Mouse (Mus musculus) lung, embryonic 15.5 days (tissue): ENCODE data around the gene Rhbdl1. TPM values are rescaled to one million over a fixed set of nuclear protein-coding genes. Genes with fewer than 3 reads are reported as not detected.

Experiments used
- ATAC-seq: fragments of 200-750 bp; cut with Nextera tagmentation; 2 replicates; pipeline ENCODE4 v1.8.0; 2017; ENCODE audit warnings: moderate number of reproducible peaks, borderline replicate concordance; ENCODE audit not compliant: low FRiP score, low TSS enrichment; ENCODE audit errors: extremely low read depth
- H3K27ac ChIP-seq: fragments of 300-500 bp; sonication (generic); 2 replicates; pipeline ENCODE4 v1.5.1; 2015; ENCODE audit warnings: moderate library complexity, mild to moderate bottlenecking, inconsistent platforms
- H3K27me3 ChIP-seq: fragments of 300-500 bp; sonication (generic); 2 replicates; pipeline ENCODE4 v1.6.1; 2015; ENCODE audit warnings: inconsistent platforms
- H3K36me3 ChIP-seq: fragments of 300-500 bp; sonication (generic); 2 replicates; pipeline ENCODE4 v1.6.1; 2015; ENCODE audit warnings: inconsistent platforms
- H3K4me1 ChIP-seq: fragments of 300-500 bp; sonication (generic); 2 replicates; pipeline ENCODE4 v1.6.1; 2015; ENCODE audit warnings: inconsistent platforms
- H3K4me2 ChIP-seq: fragments of 300-500 bp; sonication (generic); 2 replicates; pipeline ENCODE4 v1.6.1; 2015; ENCODE audit warnings: inconsistent platforms, mild to moderate bottlenecking, moderate library complexity
- H3K4me3 ChIP-seq: fragments of 300-500 bp; sonication (generic); 2 replicates; pipeline ENCODE4 v1.5.1; 2015; ENCODE audit warnings: mild to moderate bottlenecking, inconsistent platforms
- H3K9ac ChIP-seq: fragments of 300-500 bp; sonication (generic); 2 replicates; pipeline ENCODE4 v1.6.1; 2015; ENCODE audit warnings: inconsistent platforms
- H3K9me3 ChIP-seq: fragments of 300-500 bp; sonication (generic); 2 replicates; pipeline ENCODE4 v1.6.1; 2016; ENCODE audit warnings: inconsistent platforms
- WGBS: fragments of 180-500 bp; shearing (Covaris S2); methylation state at CpG from one replicate; pipeline ENCODE4 v1.1.7; 2015; 5-methylcytosine and 5-hydroxymethylcytosine counted together
- polyA plus RNA-seq: library from polyadenylated mRNA; unstranded; fragments of >200 nt; fragmentation: Nextera tagmentation; extraction: Ambion mirVana; gene quantifications from 2 replicates; pipeline ENCODE4 v1.2.1, GENCODE M21; 2015

The Rhbdl1 gene
- polyA plus RNA-seq, 1 experiment from 2014 or later: 1.2 TPM

DNA sequence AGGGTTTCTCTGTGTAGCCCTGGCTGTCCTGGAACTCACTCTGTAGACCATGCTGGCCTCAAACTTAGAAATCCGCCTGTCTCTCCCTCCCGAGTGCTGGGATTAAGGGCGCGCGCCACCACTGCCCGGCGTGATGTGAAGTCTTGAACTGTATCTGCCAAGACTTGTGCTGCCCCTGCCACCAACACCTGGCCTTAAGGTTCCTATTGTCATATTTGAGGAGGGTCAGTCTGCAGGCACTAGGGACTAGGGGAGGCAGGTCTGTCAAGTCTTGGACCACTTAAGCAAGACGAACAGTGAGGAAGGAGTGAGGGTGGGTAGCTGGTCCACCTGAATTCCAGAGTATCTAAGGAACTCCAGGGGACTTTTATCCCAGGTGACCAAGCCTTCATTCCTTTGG is 32.4 kb upstream of the Rhbdl1 start:
- H3K9me3 ChIP-seq: no peaks in the 10 kb centered on the region
- no peak for ATAC-seq
- WGBS: 77% methylated on average over 8 of the region's 8 CpGs
- no peak overlapping the region for H3K9ac ChIP-seq
- no peak overlapping the region for H3K27ac ChIP-seq
- no peaks in the 10 kb centered on the region for H3K36me3 ChIP-seq
- no peaks in the 10 kb centered on the region for H3K27me3 ChIP-seq
- H3K4me2 ChIP-seq: no peak overlapping the region
- H3K4me1 ChIP-seq: peaks cover 22% of the 10 kb centered on the region
- H3K4me3 ChIP-seq: no peak overlapping the region

DNA sequence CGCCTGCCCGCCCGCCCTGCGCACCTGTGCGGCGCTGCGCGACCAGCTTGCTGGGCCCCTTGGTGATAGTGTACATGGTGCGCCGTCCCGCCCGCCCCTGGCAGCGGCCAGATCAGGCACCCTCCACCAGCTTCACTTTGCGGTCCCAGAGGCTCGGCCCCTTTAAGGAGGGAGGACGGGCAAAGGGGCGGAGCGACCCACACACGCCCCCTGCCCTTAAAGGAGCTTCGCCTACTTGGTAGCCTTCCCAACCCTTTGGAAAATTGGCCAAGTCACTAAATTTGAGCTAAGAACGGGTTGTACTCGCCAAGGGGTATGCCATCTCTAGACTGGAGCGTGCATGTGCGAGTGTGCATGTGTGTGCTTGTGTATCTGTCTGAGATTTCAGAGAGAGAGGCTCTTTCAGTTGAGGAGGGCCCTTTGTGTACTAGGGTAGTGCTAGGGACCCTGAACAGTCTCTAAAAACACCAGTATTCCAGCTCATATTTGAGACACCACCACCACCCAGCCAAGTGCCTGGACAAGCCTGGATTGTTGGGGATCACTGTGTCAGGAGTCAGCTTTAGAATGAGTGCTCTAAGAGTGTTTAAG is 31.6 kb upstream of the Rhbdl1 start, which contains the start of gene Mcrip2:
TSS of gene Mcrip2 (minus strand) at position 164 of the 591 bp plus-strand sequence.
- H3K9ac ChIP-seq: peak within 1 kb of the TSS; percentile 63
- H3K27me3 ChIP-seq: no peaks in the 10 kb centered on the region
- peak within 1 kb of the TSS; percentile 76 for H3K27ac ChIP-seq
- H3K4me2 ChIP-seq: peak within 1 kb of the TSS; percentile 99
- no peaks in the 10 kb centered on the region for H3K9me3 ChIP-seq
- peak; percentile 89 for ATAC-seq
- WGBS: under 1% methylated on average over 24 of the region's 24 CpGs
- H3K36me3 ChIP-seq: no peaks in the 10 kb centered on the region
- peaks cover 15% of the 10 kb centered on the region for H3K4me1 ChIP-seq
- H3K4me3 ChIP-seq: peak within 1 kb of the TSS; percentile 61

DNA sequence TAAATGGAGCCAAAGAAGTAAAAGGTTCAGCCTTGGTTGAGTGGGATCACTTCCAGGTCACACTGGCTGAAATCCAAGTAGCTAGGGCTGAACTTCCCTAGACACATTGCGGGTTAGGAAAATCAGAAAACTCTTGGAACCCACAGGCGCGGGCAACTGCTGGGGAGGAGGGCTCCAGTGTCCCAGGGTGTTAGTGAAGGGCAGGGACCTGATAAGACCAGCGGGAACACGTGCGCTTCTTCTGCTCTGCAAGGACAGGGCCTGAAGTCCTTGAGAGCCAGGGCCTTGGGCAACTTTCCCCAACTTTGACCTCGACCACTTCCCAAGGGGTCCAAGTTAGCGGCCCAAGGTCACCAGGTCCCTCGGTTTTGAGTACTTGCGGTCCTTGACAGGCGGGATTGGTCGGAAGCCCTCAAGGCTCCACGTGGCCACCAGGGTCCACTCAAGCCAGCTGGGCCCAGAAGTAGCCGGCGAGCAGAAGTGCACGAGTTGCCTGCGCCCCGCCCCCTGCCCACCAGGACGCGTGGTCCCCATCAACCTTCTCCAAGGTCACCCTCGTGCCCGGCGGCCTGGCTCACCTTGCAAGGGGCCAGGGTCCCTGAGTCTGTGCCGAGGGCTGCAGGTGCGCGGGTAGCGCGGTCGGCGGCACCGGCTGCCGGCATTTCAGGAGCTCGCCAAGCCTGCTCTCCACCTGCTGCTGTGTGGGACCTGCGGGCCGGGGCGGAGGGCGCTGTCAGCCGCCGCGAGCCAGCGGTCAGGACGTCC is 30.9 kb upstream of the Rhbdl1 start:
- under 1% methylated on average over 42 of the region's 42 CpGs for WGBS
- no peaks in the 10 kb centered on the region for H3K9me3 ChIP-seq
- peak overlapping the region; percentile 76 for H3K27ac ChIP-seq

DNA sequence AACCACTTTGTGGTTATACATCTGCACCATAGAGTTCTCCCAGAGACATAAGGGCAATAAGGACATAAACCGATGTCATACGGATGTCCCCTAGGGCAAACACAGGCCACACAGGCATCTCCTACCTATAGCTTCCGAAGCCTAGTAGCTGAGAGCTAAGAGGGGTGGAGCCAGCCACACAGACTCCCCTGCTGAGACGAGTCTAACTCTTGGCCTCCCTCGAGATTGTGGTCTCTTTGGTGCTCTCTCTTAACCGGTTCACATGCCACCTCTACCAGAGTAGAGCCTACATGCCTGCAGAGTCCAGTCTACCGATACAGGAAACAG is 30.4 kb upstream of the Rhbdl1 start:
- no peak overlapping the region for H3K27ac ChIP-seq
- 14% methylated on average over 7 of the region's 7 CpGs for WGBS
- peak overlapping the region; percentile 99 for H3K4me2 ChIP-seq
- ATAC-seq: no peak
- peak overlapping the region; percentile 63; the same call in 1 of the 2 replicates for H3K9ac ChIP-seq
- peak overlapping the region; percentile 61 for H3K4me3 ChIP-seq
- no peaks in the 10 kb centered on the region for H3K36me3 ChIP-seq
- H3K27me3 ChIP-seq: no peaks in the 10 kb centered on the region
- peaks cover 15% of the 10 kb centered on the region for H3K4me1 ChIP-seq
- no peaks in the 10 kb centered on the region for H3K9me3 ChIP-seq

More for the DNA sequence above, 30.9 kb upstream of the Rhbdl1 start:
- Histone ChIP-seq H3K9ac (peak overlapping the region; percentile 63), H3K4me3 (peak overlapping the region; percentile 61), H3K36me3 (no peaks in the 10 kb centered on the region), H3K4me1 (peaks cover 15% of the 10 kb centered on the region), H3K27me3 (no peaks in the 10 kb centered on the region), H3K4me2 (peak overlapping the region; percentile 99)
- peak; percentile 50 for ATAC-seq

DNA sequence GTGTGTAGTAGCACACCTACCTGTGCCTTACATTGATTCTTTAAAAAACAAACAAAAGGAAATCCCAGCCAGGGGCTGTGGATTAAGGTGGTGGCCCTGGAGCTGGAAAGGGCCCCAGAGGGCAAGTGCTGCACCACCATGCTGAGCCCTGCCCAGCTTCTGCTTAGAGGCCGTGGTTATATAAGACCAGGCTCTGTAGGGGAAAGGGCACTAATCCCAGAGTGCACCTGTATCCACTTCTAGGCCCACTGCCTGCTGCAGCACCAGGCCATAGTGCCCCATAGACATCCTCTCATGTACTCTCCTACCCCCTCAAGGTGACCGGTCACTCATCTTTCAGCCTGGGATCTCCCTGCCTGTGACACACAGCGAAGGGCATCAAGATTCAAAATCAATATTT is 29.1 kb upstream of the Rhbdl1 start:
- 98% methylated on average over 3 of the region's 3 CpGs for WGBS
- no peak overlapping the region for H3K4me2 ChIP-seq
- H3K9me3 ChIP-seq: no peaks in the 10 kb centered on the region
- no peak overlapping the region for H3K27ac ChIP-seq
- no peaks in the 10 kb centered on the region for H3K27me3 ChIP-seq
- H3K4me3 ChIP-seq: no peak overlapping the region
- no peak overlapping the region for H3K9ac ChIP-seq
- peaks cover 21% of the 10 kb centered on the region for H3K4me1 ChIP-seq
- ATAC-seq: no peak
- no peaks in the 10 kb centered on the region for H3K36me3 ChIP-seq

DNA sequence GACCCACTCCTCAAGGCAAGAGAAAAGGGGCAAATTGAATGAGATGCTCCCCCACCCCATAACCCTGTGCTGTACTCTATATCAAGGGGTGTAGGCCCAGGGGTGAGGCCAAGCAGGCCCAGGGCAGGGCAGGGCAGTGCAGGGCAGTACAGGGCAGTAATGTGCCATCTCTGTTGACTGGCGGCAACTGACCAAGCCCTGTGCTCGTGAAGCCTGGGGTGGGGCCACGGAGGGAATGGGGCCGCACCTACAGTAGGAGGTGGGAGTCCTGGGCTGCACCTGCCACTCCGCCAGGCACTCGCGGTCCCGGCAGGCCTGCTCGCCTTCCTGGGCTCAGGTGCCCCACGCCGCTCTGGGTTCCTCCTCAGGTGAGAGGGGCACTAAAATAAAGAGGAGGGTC is 28.2 kb upstream of the Rhbdl1 start:
- WGBS: 83% methylated on average over 11 of the region's 11 CpGs
- ATAC-seq: no peak
- H3K9me3 ChIP-seq: no peaks in the 10 kb centered on the region
- H3K9ac ChIP-seq: no peak overlapping the region
- no peaks in the 10 kb centered on the region for H3K36me3 ChIP-seq
- no peak overlapping the region for H3K4me3 ChIP-seq
- no peak overlapping the region for H3K4me2 ChIP-seq
- peaks cover 28% of the 10 kb centered on the region for H3K4me1 ChIP-seq
- H3K27ac ChIP-seq: no peak overlapping the region
- no peaks in the 10 kb centered on the region for H3K27me3 ChIP-seq

DNA sequence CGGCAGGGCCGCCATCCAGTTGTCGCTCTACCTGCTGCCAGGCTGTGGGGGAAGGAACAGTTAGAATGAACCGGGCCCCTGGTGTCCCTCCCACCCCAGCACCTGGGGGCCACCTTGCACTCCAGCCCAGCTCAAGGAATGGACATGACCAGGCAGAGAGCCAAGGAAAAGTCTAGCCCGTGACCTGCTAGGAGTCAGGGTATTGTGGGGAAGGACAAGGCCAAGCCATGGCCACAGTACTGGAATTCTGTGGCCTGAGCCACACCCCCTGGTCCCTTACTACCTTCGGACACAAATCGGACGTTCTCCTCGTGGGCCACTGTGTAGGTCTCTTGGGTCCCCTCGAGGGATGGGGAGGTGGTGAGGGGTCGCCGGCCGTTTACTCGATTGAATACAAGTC is 27.2 kb upstream of the Rhbdl1 start:
- H3K4me1 ChIP-seq: peaks cover 31% of the 10 kb centered on the region
- H3K27me3 ChIP-seq: no peaks in the 10 kb centered on the region
- H3K4me3 ChIP-seq: no peak overlapping the region
- no peaks in the 10 kb centered on the region for H3K9me3 ChIP-seq
- H3K9ac ChIP-seq: no peak overlapping the region
- ATAC-seq: no peak
- 93% methylated on average over 14 of the region's 14 CpGs for WGBS
- no peaks in the 10 kb centered on the region for H3K36me3 ChIP-seq
- H3K27ac ChIP-seq: no peak overlapping the region
- H3K4me2 ChIP-seq: no peak overlapping the region

DNA sequence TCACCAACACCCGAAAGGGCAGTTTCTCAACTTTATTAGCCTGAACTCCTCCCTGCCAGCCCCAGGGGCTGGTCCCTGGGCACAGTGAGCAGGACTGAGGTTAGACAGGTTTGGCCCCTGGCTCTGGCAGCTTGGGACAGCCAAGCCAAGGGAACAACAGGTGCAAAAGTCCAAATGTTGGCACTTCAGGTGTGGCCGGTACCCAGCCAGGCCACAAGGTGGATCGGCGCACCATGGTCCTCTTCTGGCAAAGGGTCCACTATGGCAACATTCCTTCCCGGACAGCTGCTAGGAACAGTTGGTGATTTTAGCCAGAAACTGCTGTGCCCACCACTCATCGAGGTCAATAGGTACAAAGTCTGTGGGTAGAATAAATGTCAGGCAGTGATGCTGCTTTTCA is 26.6 kb upstream of the Rhbdl1 start:
- H3K4me1 ChIP-seq: peaks cover 26% of the 10 kb centered on the region
- H3K4me2 ChIP-seq: no peak overlapping the region
- H3K9ac ChIP-seq: no peak overlapping the region
- no peaks in the 10 kb centered on the region for H3K9me3 ChIP-seq
- H3K27me3 ChIP-seq: no peaks in the 10 kb centered on the region
- no peak for ATAC-seq
- WGBS: 82% methylated on average over 6 of the region's 6 CpGs
- H3K4me3 ChIP-seq: no peak overlapping the region
- H3K27ac ChIP-seq: no peak overlapping the region
- H3K36me3 ChIP-seq: no peaks in the 10 kb centered on the region

DNA sequence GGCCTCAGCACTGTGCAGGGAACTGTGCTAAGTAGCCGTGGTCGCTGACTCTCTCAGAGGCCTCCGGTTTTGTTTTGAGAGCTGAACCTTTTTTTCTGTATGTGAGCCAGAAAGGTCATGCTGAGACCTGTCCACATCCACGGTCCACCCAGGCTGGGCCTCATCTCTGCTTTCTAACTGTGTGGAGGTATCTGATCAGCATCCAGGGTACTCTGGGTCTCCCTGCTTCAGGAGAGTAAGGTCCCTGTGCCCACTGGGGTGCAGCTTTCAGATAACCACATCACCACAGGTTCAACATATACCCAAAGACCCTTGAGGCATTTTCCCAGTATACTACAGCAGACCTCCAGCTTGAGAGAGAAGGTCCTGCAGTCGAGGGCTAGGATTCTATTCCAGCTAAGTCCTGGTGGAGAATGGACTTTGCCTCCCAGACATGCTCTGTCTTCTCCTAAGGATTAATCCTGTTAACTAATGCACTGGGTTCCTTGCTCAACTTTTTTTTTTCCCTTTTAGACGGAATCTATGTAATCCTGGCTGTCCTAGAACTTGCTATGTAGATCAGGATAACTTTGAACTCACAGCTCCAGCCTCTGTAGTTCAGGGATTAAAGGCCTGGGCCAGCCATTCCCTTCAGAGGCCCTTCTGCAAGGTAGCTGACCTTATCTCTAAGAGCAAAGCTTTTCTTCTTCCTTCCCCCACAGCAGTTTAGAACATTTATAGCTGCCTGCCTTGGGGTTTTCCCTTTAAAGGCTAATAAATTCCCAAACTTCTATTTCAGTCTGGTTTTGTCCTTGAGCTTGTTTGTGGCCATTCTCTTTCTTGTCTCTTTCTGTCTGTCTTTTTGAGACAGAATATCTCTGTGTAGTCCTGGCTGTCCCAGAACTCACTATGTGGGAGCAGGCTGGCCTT is 24.9 kb upstream of the Rhbdl1 start:
- H3K27me3 ChIP-seq: no peaks in the 10 kb centered on the region
- no peaks in the 10 kb centered on the region for H3K36me3 ChIP-seq
- H3K4me2 ChIP-seq: peak overlapping the region; percentile 82
- WGBS: 13% methylated on average over 6 of the region's 6 CpGs
- H3K9ac ChIP-seq: peak overlapping the region; percentile 68
- peak overlapping the region; percentile 62 for H3K27ac ChIP-seq
- no peaks in the 10 kb centered on the region for H3K9me3 ChIP-seq
- H3K4me3 ChIP-seq: peak overlapping the region; percentile 70
- peak; percentile 33; the same call in 1 of the 2 replicates for ATAC-seq
- peaks cover 16% of the 10 kb centered on the region for H3K4me1 ChIP-seq

DNA sequence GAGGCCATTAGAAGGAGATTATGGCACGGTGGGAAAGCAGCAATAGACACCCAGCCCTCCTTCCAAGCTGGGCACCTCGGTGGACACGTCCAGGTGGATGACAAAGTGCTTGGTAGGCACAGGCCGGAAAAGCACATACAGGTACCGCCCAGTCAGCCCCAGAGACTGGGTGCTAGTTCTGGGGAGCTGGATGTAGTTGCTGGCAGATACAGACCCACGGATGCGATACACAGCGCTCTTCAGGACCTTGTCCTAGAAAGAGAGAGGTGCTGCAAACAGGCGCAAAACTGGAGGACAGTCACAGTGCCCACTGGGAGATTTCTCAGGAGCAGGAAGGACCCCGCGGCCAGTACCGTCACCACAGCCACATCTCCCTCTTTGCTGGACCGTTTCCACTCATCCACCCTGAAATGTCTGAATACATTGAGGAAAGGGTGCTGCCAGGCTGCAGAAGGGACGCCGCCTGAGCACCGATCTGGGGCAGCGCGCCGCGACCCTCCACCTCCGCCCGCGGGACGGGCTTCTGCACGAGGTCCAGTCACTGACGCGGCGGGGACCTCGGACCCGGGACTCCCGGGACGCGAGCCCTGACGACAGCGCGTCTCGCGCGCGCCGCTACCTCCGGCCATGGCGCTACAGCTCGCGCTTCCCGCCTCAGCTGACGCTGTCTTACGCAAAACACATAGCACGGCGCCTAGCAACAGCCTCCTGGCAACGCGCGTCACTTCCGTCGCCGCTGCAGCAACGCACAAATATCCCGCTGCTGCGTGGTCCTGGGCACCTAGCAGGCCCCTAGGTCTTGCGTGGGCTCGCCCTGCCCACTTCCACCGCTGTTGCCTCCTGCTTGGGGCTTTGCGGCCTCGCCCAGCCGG is 24.0 kb upstream of the Rhbdl1 start, which contains the start of gene Wdr90:
TSS of gene Wdr90 (minus strand) at position 670 of the 872 bp plus-strand sequence.
- no peaks in the 10 kb centered on the region for H3K36me3 ChIP-seq
- ATAC-seq: peak; percentile 93
- peak within 1 kb of the TSS; percentile 82 for H3K4me2 ChIP-seq
- no peaks in the 10 kb centered on the region for H3K27me3 ChIP-seq
- H3K4me1 ChIP-seq: peaks cover 16% of the 10 kb centered on the region
- peak within 1 kb of the TSS; percentile 70 for H3K4me3 ChIP-seq
- peak within 1 kb of the TSS; percentile 68 for H3K9ac ChIP-seq
- peak within 1 kb of the TSS; percentile 62 for H3K27ac ChIP-seq
- WGBS: 3% methylated on average over 62 of the region's 65 CpGs
- H3K9me3 ChIP-seq: no peaks in the 10 kb centered on the region

DNA sequence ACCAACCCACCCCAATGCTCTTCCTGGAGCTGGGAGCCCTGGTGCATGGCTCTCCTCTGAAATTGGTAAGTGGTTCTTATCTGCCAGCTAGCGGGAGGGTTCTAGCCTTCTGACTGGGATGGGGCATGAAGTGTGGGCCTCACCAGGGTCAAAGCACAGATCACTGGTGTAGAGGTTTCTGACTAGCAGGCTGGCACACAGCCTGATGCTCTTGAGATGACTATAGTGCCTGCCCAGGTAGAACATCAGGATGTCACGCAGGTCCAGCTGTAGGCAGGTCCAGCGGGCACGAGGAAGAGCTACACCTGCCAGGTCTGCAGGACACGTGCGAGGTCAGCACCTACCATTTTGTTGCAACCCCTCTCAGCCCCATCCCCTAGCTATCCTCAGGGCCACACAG is 23.1 kb upstream of the Rhbdl1 start:
- Histone ChIP-seq H3K36me3 (no peaks in the 10 kb centered on the region), H3K4me3 (peak overlapping the region; percentile 70; the same call in 1 of the 2 replicates), H3K4me2 (peak overlapping the region; percentile 82), H3K9ac (peak overlapping the region; percentile 68; the same call in 1 of the 2 replicates), H3K27me3 (no peaks in the 10 kb centered on the region), H3K27ac (no peak overlapping the region), H3K9me3 (no peaks in the 10 kb centered on the region), H3K4me1 (peaks cover 16% of the 10 kb centered on the region)
- 86% methylated on average over 6 of the region's 6 CpGs for WGBS
- ATAC-seq: no peak
